Mouse (Mus musculus): ENCODE data around the gene Rtn1.

Rtn1 gene

GRCm38 (mm10) chr12:72374823-72375225 lies 34.0 kb downstream of the Rtn1 start:
- peak; percentile 28 for ATAC-seq (ENCODE audit: low TSS enrichment)

- peak; percentile 71 for ATAC-seq (ENCODE audit: low TSS enrichment)
Measured at GRCm38 (mm10) chr12:72373916-72374615, 34.8 kb downstream of the Rtn1 start.

DNA sequence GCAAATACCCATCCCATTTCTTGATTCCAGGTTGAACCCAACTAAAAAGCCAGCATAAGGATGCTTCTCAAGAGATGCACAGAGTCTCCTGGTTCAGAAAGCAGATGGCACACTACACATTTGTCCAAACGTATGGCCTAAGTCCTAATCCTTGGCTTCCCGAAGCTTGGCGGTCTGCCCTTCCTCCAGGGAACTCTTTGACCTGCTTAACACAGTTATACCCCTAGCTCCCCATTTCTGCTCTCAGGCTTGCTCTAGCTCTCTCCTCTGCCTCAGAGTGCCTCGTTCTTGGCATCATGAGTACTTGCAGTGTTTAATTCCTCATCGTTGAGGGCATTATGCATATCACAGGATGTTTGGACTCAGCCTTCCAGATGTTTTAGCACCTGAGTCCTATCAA lies 38.8 kb downstream of the Rtn1 start:
- ATAC-seq (ENCODE audit: low TSS enrichment), result no peak

DNA sequence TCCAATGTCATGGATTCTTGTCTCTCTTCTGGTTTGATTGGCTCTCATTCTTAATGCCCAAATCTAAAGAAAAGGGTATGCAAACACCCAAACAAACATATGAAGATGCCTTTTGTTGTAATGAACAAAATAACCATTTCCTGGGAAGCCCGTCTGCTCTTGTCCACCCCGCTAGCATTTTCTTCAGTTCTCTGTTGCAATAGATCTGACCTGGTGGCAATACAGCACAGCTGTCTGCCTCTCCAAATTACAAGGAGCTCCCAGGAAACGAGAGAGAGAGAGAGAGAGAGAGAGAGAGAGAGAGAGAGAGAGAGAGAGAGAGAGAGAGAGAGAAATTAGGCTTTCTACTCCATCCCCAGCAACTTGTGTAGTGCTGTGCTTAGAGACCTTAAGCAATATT lies 42.1 kb downstream of the Rtn1 start:
- no peak for ATAC-seq (ENCODE audit: low TSS enrichment)

GRCm38 (mm10) chr12:72366104-72366437 lies 42.8 kb downstream of the Rtn1 start:
- ATAC-seq (ENCODE audit: low TSS enrichment), result no peak

- peak; percentile 53; the same call in 1 of the 2 replicates for ATAC-seq (ENCODE audit: low TSS enrichment)
Measured at GRCm38 (mm10) chr12:72365231-72366103, 43.4 kb downstream of the Rtn1 start.

DNA sequence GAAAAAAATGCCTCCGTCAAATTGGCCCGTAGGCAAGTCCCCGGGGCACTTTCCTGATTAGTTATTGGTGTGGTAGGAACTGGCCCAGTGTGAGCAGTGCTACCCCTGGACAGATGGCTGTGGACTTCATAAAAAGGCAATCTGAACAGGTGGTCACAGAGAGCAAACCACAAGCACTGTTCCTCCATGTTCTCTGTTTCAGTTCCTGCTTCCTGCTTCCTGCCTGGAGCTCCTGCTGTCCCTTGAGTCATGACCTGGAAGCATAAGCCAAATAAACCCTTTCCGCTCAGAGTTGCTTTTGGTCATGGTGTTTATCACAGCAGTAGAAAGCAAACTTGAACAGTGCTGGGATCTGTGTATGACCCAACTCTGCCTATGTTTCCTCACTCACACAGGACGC lies 44.3 kb downstream of the Rtn1 start:
- ATAC-seq (ENCODE audit: low TSS enrichment), result no peak

GRCm38 (mm10) chr12:72361701-72362354 lies 47.0 kb downstream of the Rtn1 start:
- no peak for ATAC-seq (ENCODE audit: low TSS enrichment)

GRCm38 (mm10) chr12:72360926-72361615 lies 47.8 kb downstream of the Rtn1 start:
- ATAC-seq (ENCODE audit: low TSS enrichment), result no peak

- ATAC-seq (ENCODE audit: low TSS enrichment), result no peak
Measured at GRCm38 (mm10) chr12:72359903-72360302, 49.0 kb downstream of the Rtn1 start.

- no peak for ATAC-seq (ENCODE audit: low TSS enrichment)
Measured at GRCm38 (mm10) chr12:72357667-72358420, 51.0 kb downstream of the Rtn1 start.

DNA sequence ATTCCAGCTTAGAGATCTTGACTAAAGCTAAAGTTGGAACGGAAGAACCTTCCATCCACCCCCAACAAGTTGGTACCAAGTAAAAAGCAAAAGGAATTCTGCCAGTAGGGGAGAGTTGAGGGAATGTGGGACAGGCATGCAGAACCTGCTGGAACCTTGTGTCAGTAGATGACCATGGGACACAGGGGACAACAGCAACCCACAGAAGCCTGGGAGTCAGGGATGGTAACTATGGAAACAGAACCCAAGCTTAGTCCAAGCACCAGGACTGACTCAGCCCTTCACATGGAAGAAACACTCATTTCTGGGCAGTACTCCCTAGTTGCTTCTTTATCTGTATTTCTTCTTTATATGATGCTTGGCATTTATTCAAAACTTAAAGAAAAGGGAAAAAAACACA lies 54.6 kb downstream of the Rtn1 start:
- peak; percentile 80 for ATAC-seq (ENCODE audit: low TSS enrichment)

- peak; percentile 75 for ATAC-seq (ENCODE audit: low TSS enrichment)
Measured at GRCm38 (mm10) chr12:72353506-72353905, 55.3 kb downstream of the Rtn1 start.

- no peak for ATAC-seq (ENCODE audit: low TSS enrichment)
Measured at GRCm38 (mm10) chr12:72348508-72348907, 60.3 kb downstream of the Rtn1 start.

DNA sequence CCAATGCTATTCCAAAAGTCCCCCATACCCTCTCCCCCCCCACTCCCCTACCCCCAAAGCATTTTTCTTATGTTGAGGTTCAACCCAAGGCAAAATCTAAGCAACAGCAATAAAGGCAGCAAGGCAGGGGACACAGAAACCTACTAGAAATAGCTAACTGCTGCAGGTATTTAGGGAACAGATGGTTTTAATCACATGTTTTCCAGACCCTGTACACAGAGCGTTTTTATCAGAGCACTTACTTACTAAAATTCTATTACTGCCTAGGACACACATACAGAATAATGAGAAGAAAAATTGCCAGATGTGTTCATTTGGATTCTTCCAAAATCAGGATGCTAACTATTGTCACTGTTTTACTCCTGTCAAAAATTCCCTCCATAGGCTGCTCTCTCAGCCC lies 61.7 kb downstream of the Rtn1 start:
- no peak for ATAC-seq (ENCODE audit: low TSS enrichment)

DNA sequence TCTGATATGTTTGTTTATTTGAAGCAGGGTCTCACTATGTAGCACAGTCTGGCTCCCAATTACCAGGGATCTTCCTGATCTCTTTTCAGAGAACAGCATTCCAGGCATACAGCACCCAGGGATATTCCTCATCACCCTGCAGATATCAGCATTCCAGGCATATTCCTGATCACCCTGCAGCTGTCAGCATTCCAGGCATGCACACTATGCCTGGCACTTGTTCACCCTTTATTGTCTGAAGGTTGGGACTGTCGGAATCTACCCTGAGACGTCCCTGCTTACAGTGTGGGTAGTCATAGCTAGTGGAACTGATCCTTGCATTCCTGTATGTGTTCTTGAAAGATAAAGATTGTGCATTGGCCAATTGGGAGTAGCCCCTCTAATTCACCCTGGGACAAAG lies 65.2 kb downstream of the Rtn1 start:
- no peak for ATAC-seq (ENCODE audit: low TSS enrichment)

- no peak for ATAC-seq (ENCODE audit: low TSS enrichment)
Measured at GRCm38 (mm10) chr12:72336009-72336408, 72.8 kb downstream of the Rtn1 start.

GRCm38 (mm10) chr12:72332488-72333013 lies 76.3 kb downstream of the Rtn1 start:
- ATAC-seq (ENCODE audit: low TSS enrichment), result no peak

DNA sequence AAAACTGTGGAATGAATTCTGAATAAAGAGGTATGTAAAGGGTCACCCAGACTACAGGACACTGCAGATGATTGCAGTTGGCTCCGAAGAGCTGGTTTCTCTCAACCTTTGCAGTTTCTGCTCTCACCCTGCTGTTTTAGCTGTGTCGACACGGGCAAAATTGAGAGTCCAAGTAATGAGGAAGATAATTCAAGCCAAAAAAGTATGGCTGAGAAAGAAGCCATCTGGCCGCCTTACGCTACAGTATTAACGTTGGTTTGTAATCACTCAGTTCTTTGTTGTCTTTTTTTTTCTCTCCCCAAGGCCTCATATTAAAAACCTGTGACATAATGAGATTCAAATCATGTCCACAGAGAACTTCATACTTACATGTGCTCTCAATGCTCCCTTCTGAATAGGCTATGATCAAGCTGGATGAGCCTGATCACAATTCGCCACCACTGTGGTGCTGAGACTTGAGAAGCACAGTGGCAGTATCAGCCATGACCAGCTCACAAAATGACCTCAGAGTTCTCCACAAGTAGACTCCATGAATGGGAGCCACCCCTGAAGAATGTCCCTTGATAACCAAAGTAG lies 76.9 kb downstream of the Rtn1 start:
- ATAC-seq (ENCODE audit: low TSS enrichment), result no peak

DNA sequence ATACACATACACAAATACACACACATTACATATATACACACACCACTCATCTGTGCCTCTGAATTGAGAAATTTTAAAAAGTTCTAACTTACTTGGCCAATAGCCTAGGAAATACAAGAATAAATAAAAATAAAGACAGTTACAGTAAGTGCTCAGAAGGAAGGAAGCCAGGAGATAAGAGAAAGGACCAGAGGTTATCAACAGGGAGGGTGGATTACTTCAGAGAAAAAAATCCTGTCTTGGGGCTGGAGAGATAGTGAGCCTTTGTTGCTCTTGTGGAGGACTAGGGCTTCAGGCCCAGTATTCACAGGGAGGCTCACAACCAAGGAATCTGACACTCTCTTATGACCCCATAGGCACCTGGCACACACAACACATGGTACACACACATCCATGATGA lies 82.8 kb downstream of the Rtn1 start:
- no peak for ATAC-seq (ENCODE audit: low TSS enrichment)

GRCm38 (mm10) chr12:72325025-72325424 lies 83.8 kb downstream of the Rtn1 start:
- ATAC-seq (ENCODE audit: low TSS enrichment), result no peak
